Mouse (Mus musculus): ENCODE measurements around the gene Vps26a. TPM values are rescaled to one million over a fixed set of nuclear protein-coding genes. Genes with fewer than 3 reads are reported as not detected.

Gene Vps26a
- 10 to 100 TPM; 45.6 to 52.7 (median 50.1) TPM for total RNA-seq (2022)

DNA sequence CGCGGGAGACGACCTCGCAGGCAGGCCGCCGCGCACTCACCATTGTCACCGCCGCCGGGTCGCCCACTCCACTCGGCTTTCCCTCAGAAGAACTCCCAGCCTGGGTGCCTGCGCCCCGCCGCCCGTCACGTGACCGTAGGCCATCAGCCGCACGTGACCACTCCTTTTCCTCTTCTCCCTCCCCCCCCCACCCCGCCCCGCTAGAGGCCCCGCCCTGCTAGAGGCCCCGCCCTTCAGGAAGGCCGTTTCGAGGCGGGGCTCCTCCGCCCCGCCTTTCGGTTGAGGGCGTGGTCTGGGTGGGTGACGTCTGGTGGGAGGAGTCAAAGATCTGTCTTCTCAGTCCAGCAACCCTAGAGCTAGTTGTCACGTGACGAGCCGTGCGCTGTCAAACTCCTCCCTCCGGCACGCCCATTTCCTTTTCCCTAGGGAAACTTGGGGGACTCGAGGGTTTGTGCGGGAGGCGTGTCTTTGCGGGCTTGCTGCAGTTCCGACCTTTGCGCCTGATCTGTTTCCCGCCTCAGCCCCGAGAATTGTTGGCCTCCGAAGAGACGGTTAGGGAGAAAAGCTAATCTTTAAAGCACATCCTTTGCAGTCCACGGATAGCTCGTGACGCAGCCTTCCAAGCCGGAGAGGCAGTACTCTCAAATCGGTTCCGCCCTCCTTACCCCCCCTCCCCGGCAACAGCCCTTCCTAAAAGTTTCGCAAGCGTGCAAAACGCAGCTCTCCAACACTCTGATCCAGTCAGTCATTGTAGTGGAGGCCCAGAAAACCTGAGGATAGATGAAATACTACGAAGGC lies at the start of gene Vps26a:
Vps26a (minus strand) TSS at position 188 of the 798 bp plus-strand sequence.
- peak; percentile 98 for DNase-seq (ENCODE audit: low spot score in 2 of 2)

DNA sequence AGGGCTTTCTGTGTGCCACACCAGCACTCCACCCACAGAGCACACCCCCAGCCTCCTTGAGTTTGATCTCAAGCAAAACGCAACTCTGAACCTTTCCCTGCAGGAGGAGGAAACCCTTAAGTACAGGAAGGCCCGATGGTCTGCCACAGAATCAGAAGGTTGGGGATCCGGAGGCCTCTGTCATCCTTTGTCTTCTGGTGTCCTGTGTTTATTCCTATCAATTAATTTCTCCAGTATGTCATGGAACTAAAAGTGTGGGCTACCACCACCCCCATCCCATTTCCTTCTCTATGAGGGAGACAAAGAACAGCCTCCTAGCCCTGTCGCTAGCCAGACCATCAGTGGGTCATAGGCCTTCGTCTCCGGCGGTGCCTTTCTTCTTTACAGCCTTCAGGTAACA lies 47.9 kb upstream of the Vps26a start:
- DNase-seq (ENCODE audit: low spot score in 2 of 2) = no peak

DNA sequence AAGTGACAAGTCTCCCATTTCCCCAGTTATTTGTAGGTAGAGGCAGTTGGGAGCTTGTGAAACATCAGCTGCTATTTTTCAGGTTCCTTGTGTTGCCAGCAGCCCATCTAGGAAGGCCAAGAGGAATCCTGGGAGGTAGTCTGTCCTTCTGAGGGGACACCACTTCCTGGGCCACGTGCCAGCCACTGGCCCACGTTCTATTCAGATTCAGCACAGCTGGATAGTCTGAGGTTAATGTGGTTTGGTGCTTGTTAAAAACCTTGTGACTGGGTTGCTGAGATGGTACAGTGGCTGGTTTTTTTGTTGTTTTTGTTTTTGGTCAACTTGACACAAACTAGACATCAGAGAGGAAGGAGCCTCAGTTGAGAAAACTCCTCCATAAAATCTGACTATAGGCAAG lies 46.2 kb upstream of the Vps26a start:
- DNase-seq (ENCODE audit: low spot score in 2 of 2) = no peak

DNA sequence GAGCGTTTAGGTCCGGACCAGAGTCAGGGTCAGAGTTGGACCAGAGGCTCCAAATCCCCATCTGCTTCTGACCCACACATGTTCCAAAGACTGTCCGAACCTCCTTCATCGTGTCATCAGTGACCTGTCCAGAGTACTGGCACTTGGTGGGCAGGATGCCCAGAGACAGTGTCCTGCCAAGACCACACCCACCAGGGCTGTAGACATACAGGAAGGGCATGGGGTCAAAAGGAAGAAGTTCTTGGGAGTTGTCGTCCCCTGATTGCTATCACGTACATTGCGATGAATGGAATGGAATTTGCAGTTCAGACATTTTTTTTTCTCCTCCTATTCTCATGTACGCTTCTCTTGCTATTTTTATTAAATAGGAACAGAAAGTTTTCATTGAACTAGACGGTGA lies 43.6 kb upstream of the Vps26a start:
- DNase-seq (ENCODE audit: low spot score in 2 of 2) = no peak

DNA sequence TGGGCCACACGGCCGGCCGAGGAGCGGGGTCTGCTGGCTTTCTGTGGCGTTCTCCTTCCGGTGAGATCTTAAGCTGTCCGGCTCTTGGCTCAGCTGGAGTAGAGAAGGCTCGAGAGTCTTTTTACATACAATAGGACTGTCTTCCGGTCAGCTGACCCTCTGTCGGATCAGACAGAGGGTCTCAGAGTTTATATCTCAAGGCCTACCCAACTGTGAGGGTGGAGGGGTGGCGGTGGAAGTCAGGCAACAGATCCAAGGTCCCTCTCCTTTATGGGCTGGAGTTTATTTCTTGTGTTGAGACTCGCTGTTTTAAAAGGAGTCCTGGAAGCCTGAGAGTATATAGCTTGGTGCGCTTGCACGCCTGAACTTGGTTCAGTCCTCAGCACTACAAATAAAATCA lies 40.7 kb upstream of the Vps26a start, which contains the start of gene Srgn:
Srgn (minus strand) TSS at position 101 of the 400 bp plus-strand sequence.
- no peak for DNase-seq (ENCODE audit: low spot score in 2 of 2)

DNA sequence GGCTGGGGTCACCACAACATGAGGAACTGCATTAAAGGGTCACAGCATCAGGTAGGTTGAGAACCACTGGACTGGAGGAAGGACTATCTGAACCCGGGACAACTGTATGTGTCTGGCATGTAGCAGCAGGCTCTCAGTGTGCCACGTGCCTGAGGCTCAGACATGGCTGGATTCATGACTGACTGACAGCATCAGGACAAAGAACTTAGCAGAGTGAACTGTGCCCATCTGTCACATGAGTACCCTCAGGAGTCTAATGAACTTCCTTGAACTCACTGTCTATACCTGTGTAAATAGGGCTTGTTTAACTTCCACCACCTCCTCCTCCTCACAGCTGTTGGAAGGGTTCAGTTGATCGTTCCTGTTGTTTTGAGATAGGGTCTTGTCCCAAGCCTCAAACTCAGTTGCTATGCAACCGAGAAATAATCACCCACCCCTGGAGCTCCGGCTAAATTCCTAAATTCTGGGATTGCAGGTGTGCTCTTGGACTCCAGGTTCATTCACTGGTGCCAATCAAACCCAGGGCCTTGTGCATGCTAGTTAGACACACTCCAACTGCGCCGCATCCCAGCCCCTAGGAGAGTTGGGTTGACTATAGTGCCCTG lies 35.8 kb upstream of the Vps26a start:
- no peak for DNase-seq (ENCODE audit: low spot score in 2 of 2)

DNA sequence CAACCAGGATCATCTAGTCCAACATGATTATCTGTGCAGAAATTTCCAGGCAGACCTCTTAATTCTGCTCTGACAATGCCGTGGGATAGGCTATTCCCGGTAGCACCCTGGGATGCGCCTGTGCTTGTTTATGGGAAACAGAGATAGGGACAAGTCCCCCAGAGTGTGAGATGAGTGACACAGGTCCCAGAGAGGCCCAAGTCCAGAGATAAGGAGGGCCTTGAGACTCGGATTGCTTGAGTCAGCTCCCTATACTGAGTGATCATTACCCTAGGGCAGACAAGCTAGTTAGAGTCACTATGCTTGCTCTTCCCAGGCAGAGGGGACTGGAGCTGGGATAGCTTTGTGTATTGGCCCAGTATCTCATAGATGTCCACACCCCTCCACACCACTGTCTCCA lies 35.2 kb upstream of the Vps26a start:
- DNase-seq (ENCODE audit: low spot score in 2 of 2) = no peak

DNA sequence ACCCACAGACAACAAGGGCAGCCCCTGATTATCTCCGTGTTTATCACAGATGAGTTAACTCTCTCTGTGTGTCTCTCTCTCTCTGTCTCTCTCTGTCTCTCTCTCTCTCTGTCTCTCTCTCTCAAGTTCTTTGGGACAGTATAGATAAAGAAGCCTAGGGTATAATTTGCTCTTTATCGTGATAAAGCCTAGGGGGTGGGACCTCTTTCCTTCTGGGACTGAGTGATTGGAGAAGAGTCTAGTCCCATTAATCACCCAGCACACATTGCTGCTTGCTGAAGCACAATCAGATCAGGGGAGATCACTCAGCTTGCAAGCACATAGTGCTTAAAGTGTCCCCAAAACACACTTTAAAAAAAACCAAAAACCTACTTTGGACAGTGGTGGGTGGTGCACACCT lies 34.3 kb upstream of the Vps26a start:
- DNase-seq (ENCODE audit: low spot score in 2 of 2) = no peak

DNA sequence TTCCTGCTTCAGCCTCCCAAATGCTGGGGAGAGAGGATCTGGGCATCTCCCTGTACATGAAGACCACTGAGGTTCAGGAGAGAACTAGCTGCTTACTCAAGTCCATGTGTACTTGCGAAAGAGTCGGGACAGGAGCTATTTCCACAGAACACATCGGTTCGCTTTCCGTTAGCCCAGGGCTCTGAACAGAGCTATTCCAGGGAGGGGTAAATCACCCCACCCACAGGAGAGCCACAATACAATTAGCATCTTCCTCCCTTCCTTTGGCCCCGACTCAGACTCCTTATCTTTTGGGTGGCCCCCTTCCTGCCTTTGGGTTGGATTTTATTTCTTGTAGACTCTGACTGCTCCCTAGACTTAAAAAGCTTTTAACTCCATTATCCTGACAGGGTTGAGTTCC lies 30.9 kb upstream of the Vps26a start:
- no peak for DNase-seq (ENCODE audit: low spot score in 2 of 2)

DNA sequence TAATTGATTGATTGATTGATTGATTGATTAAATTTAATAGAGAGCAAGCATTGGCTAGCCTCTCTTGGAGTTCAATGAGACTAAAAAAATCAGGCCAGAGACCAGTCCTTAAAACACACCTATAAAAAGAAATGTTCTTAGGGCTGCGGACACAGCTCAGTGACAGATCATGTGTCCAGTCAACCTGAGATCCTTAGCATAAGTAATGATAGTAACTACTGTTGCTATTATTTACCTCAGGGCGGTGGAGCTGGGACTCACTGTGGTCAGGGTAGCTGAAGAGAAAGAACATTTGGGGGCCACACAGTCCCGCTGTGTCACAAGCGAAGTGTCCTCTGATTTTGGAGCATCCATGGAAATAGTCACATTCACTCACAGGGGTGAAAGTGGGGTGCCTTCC lies 26.2 kb upstream of the Vps26a start:
- DNase-seq (ENCODE audit: low spot score in 2 of 2) = no peak

DNA sequence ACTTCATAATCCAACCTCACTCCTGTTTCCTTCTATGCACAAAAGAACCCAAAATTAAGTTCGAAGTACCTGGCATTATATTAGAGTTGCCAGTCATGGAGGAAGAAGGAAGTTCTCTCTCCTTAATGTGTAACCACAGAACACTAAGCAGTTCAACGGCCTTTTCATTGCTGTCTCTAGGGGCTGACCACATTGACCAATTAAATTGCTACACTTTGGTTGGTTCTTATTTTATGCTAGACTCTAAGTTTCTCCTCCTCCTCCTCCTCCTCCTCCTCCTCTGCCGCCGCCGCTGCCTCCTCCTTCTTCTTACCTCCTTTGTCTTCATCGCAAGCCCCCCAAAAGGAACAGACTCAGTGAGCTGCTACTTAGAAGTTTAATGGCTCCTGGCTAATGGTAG lies 24.9 kb upstream of the Vps26a start:
- no peak for DNase-seq (ENCODE audit: low spot score in 2 of 2)

DNA sequence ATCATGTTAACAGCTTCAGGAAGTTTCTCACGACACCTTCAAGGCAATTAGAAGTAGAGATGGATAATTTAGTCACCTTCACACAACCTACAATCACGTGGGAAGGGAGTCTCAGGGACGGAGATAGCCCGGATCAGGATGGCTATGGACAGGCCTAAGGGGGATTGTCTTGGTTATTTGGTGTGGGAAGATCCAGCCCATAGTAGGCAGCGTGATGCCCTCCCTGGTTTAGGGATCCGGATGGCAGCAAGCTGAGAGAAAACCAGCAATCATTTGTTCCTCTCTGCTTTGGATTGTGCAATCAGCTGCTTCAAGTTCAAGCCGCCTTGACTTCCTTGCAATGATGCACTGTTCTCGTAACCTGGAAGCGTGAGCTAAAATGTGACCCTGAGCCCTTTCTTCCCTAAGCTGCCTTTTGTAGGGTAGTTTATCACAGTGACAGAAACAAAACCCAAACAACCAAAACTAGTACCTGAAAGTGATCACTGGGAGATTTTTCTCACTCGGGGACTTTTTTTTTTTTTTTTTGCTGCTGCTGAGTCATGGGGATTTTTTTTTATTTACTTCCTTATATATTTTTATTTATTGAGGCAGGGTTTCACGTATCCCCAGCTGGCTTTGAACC lies 22.5 kb upstream of the Vps26a start:
- DNase-seq (ENCODE audit: low spot score in 2 of 2) = no peak

DNA sequence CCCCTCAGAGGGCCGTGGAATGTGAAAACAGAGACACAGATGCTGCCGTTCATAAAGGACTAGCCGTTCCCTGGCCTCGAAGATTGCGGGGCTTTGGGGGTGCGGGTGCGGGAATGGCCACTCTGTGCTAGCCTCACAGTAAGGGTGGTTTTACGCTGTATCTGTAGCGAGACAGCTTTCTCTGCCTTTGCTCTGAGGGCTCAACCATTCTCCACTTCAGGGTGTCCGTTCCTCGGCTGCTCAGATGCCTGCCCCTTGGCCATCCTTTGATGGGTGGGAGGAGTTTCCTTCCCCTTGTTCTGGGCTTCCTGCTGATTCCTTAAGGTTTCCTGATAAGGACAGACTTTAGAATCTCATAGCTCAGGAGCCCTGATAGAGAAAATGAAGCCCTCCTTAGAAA lies 21.9 kb upstream of the Vps26a start:
- no peak for DNase-seq (ENCODE audit: low spot score in 2 of 2)

DNA sequence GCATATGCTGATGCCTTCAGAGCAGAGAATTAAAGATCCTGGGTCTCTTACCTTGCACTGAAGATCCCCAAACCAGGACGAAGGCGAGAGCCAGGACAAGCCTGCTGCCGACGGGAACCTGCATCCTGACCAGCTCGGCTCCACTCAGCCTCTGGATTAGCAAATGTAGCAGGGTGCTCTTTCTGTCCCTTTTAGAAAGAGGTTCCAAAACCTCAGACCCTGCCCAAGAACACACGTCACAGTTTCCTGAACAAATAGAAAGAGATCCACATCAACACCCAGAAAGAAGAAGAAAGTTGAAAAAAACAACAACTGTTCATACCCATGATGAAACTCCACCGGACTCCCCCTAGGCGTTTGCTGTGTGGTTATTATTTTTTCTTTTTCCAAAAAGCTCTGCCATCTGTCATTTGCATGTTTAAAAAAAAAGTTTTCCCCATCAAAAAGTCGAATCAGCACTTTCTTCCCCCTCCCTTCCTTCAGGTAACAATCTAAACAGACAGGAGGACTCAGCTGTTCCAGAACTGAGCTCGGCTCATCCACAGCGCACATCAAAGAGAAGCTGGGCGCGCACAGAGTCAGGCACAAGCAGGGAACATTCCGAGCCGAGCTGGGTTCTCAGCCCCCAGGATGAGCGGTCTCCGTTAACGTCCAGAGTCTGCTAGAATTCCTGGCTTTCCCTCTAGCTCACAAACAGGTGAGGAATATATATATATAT lies 21.1 kb upstream of the Vps26a start:
- DNase-seq (ENCODE audit: low spot score in 2 of 2) = peak in 1 of 2 experiments; percentile 12

DNA sequence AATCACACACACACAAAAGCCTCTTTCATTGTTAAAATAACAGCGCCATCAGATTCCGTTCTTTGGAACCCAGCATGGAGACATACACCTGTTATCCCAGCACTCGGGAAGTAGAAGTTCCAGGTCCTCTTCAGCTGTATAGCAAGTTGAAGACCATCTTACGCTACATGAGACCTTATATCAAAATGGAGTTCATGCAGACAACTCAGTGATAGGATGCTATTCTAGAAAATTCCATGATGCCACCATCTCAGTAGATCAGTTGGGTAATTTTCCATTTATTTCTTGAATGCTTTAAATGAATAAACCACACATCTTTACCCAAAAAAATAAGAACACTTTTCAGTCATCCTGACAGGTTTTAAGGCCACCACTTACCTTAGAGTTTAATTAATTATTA lies 20.5 kb upstream of the Vps26a start:
- no peak for DNase-seq (ENCODE audit: low spot score in 2 of 2)

DNA sequence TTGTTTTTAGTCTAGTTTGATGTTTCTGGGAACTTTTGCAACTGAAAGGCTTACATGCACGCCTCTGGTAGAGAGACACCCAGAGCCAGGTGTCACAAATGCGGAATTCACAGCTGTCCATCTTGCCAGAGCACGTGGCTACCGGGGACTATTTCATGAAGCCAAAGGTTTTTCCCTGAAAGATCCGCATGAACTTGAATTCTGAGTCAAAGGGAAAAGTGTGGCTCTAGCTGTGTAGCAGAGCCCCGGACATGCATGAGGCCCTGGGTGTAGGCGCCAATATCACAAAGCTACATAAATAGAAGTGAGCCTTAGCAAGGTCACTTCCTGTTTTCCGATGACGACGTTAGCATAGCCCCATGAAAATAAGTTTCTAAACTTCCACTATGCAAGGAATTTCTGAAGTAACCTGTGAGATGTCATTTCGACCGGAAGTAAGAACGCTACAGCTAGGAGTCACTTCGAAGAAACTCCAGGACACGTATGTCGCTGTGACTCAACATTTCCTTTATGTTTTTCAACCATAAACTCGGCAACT lies 19.5 kb upstream of the Vps26a start:
- DNase-seq (ENCODE audit: low spot score in 2 of 2) = no peak

DNA sequence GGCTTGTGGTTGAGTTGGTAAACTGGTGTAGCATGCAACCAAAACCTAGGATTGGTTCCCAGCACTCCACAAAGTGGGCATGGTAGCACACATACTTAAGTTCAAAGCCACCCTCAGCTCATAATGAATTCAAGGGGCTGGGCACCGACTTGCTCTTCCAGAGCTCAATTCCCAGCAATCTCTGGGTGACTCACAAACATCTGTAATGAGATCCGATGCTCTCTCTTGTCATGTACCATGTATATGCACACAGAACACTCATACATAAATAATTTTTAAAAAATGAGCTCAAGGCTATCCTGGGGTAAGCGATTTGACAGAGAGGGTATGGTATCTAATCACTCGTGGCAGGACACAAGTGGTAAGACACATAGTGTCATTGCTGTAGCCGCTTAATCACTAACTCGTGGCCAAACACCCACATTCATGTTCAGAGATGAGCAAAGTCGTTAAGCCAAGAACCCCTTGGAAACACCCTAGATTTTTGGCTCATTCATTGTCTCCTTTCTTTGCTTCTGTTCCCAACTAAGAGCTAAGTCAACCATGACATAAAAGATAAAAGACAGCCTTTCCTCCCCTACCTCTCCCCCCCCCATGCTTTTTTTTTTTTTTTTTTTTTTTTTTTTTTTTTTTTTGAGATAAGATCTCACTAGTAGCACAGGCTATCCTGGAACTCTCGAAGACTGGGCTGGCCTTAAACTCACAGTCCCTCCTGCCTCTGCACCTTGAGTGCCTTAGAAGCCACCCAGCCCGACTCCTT lies 18.8 kb upstream of the Vps26a start:
- DNase-seq (ENCODE audit: low spot score in 2 of 2) = no peak

DNA sequence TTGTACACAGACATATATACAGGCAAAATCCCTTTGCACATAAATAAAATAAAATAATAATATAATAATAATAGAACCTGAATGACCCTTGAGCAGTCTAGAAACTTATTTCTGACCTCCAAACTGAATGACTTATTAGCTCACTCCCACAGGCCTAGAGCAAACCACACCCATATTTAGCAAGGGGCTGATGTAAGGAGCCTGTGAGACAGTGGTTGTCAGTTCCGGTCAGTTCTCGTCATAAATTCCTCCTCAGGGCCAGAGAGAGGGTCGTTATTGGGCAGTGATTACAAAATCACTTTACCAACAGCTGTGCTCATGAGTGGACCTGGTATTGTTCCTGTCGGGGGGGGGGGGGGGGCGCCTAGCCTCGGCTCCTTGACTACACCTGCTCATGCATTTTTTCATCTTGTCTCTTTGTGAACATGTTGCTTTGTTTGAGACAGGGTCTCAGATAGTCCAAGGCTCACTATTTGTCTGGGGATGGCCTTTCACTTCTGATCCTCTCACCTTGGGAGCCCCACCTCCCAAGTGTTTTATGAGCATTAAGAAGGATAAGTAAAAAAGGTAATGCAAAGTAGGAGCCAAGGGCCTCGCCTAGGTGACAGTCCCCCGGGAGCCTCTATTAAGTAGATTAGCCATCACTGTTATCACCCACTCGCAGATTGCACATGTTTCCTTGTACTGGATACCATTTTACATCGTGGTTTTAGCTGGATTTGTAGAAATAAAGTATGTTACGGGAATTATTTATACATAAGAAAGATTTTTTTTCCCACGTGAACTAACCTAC lies 17.4 kb upstream of the Vps26a start:
- DNase-seq (ENCODE audit: low spot score in 2 of 2) = no peak

DNA sequence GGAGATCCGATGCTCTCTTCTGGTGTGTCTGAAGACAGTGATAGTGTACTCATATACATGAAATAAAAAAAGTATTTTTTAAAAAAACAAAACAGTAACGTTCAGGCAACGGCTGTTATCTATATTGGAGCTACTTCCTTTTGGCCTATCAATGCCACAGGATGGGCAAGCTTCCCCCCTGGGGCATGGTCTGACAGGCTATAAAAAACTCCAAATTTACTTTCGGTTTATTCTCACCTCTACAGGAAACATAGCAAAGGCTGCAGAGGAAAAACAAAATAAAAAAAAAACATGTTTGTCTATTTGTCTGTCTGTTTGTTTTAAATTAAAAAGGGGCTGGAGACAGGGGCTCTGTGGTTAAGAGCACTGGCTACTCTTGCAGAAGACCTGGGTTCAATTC lies 16.7 kb upstream of the Vps26a start:
- no peak for DNase-seq (ENCODE audit: low spot score in 2 of 2)

DNA sequence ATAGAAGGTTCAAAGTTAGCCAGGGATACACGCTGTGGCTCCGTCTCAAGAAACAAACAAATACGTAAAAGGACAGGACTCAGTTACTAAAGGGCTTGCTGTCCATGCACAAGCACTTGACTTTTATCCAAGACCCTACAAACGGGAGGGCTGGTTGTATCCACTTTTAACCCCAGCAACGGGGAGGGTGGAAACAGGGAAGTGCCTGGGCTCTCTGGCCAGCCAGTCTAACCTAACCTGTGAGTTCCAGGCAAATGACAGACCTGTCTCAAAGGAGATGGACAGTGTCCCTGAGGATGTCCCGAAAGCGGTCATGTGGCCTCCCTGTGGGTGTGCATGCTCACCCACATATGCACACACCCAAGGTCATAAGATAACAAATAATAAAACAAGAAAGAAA lies 15.3 kb upstream of the Vps26a start:
- no peak for DNase-seq (ENCODE audit: low spot score in 2 of 2)

All from layer of hippocampus, adult 8-10 months (tissue).